Mouse (Mus musculus) lung, postnatal 0 days (tissue): ENCODE results near the gene Mmp25.

ENCODE experiments used
- CTCF ChIP-seq: IDR thresholded peaks from 2 replicates; pipeline ENCODE4 v1.5.1; 2016; ENCODE audit warnings: antibody characterized with exemption, mild to moderate bottlenecking
- EP300 ChIP-seq: IDR thresholded peaks from 2 replicates; pipeline ENCODE4 v1.6.1; 2016; ENCODE audit warnings: antibody characterized with exemption, mild to moderate bottlenecking, control low read depth

DNA sequence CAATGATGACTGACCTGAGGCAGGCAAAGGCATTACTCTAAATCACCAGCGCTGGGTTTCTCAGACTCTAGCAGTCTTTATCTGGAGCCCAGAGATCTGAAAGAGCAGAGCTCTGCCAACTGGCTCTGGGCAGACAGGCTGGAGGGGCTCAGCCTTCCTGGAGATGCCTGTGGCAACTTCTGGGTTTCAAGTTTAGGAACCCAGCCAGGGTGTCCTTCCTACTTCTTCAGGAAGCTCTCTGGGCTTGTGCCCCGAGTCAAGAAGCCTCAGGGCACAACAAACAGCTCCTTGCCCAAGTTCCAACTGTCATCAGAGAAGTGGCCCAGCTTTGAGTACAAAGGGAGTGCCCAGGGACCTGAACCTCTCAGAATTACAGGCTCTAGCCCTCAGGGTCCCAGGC is 9.3 kb upstream of the Mmp25 start:
- TF ChIP-seq CTCF, result no peak
- no peak for TF ChIP-seq EP300
